ENCODE assay signal across 12 mouse cellular contexts in genomic region chr16:20818711-20819189, GRCm38 (mm10).
DNase-seq lines count a peak whose midpoint lies in the region; ATAC-seq and TF ChIP-seq lines count a peak whose summit lies in the region.
"Had no signal": no experiment of that assay in that cellular context is flagged by ENCODE, and none has a peak within 500 bp of the region (broad histone marks: within the 10 kb centered on the region; RNA-seq: fewer than 3 reads in every experiment).

No protein-coding gene starts in this region.

- 33% methylated on average over 5 of the region's 5 CpGs for WGBS in heart, adult 2 months
- 18% methylated on average over 5 of the region's 5 CpGs for WGBS in kidney, postnatal 0 days
- WGBS in hindbrain, embryonic 16.5 days, result 32% methylated on average over 5 of the region's 5 CpGs

- H3K27ac ChIP-seq in heart, adult 2 months, result no peak overlapping the region
- H3K27ac ChIP-seq in kidney, postnatal 0 days, result no peak overlapping the region
- H3K27ac ChIP-seq in hindbrain, embryonic 16.5 days (ENCODE audit: low read depth, low read length), result no peak overlapping the region

- no peaks in the 10 kb centered on the region for H3K27me3 ChIP-seq in heart, adult 2 months (ENCODE audit: control insufficient read depth, insufficient read depth, low read length)
- no peaks in the 10 kb centered on the region for H3K27me3 ChIP-seq in kidney, postnatal 0 days (ENCODE audit: insufficient read depth, low read length)
- no peaks in the 10 kb centered on the region for H3K27me3 ChIP-seq in hindbrain, embryonic 16.5 days (replicated peaks; ENCODE audit: control insufficient read depth, insufficient read depth, low read length)

- peak overlapping the region; percentile 32; the same call in 1 of the 2 replicates for H3K4me2 ChIP-seq in kidney, postnatal 0 days (ENCODE audit: low read length)
- H3K4me2 ChIP-seq in hindbrain, embryonic 16.5 days (ENCODE audit: low read length), result no peak overlapping the region

- H3K4me1 ChIP-seq in heart, adult 2 months (ENCODE audit: control insufficient read depth, insufficient read depth, low read length), result no peaks in the 10 kb centered on the region
- H3K4me1 ChIP-seq in kidney, postnatal 0 days (replicated peaks; ENCODE audit: insufficient read depth, low read length), result no peaks in the 10 kb centered on the region
- no peaks in the 10 kb centered on the region for H3K4me1 ChIP-seq in hindbrain, embryonic 16.5 days (ENCODE audit: control insufficient read depth, insufficient read depth, low read depth, low read length)

- H3K4me3 ChIP-seq in heart, adult 2 months, result no peak overlapping the region
- H3K4me3 ChIP-seq in kidney, postnatal 0 days (replicated peaks; ENCODE audit: low read depth, low read length), result no peak overlapping the region
- H3K4me3 ChIP-seq in hindbrain, embryonic 16.5 days (ENCODE audit: low read length), result no peak overlapping the region

- no peaks in the 10 kb centered on the region for H3K36me3 ChIP-seq in heart, adult 2 months (ENCODE audit: control insufficient read depth, insufficient read depth, low read length)
- no peaks in the 10 kb centered on the region for H3K36me3 ChIP-seq in kidney, postnatal 0 days (ENCODE audit: insufficient read depth, low read length)
- no peaks in the 10 kb centered on the region for H3K36me3 ChIP-seq in hindbrain, embryonic 16.5 days (ENCODE audit: control insufficient read depth, insufficient read depth, low read length)

- intact Hi-C loops in heart, adult 2 months (cut with DNase I), result no loop called here
- intact Hi-C loops in left cerebral cortex, postnatal 25 days (cut with DNase I), result no loop called here

- no peak for TF ChIP-seq POLR2A in heart, adult 2 months (IDR thresholded peaks at IDR 0.05; ENCODE audit: insufficient read depth, low read depth, low read length)

- TF ChIP-seq EP300 in heart, adult 2 months (IDR thresholded peaks at IDR 0.05; ENCODE audit: insufficient read depth, low read depth, low read length), result no peak

- peak; percentile 39 for DNase-seq in heart, adult 11 months
- DNase-seq in heart, adult 2 months, result no peak
- DNase-seq in kidney, postnatal 0 days (ENCODE audit: low spot score), result peak; percentile 65
- no peak for DNase-seq in kidney, postnatal 25 days
- DNase-seq in MN1 (ENCODE audit: low spot score), result peak; percentile 22
- no peak for DNase-seq in left cerebral cortex, postnatal 25 days (ENCODE audit: low spot score in 2 of 2)
- DNase-seq: B cell, adult 2 months; cerebellum, postnatal 14 days; lung, adult 2 months; retina, postnatal 1 day had no signal

- TF ChIP-seq CTCF in heart, adult 2 months (IDR thresholded peaks at IDR 0.05), result no peak
- TF ChIP-seq CTCF in kidney, postnatal 0 days (IDR thresholded peaks at IDR 0.05; ENCODE audit: low read depth), result peak; percentile 25; the same call in 1 of the 2 replicates

- peak; percentile 82 for ATAC-seq in kidney, postnatal 0 days (replicated peaks; ENCODE audit: low FRiP score, low read depth)
- peak; percentile 40; the same call in 1 of the 2 replicates for ATAC-seq in hindbrain, embryonic 16.5 days
- ATAC-seq in megakaryocyte-erythroid progenitor cell, adult 5-6 weeks (replicated peaks; ENCODE audit: low FRiP score, low TSS enrichment, poor library complexity, severe bottlenecking), result no peak

- H3K9me3 ChIP-seq in kidney, postnatal 0 days (replicated peaks; ENCODE audit: low read length), result no peaks in the 10 kb centered on the region
- H3K9me3 ChIP-seq in hindbrain, embryonic 16.5 days (ENCODE audit: control insufficient read depth, low read length), result no peaks in the 10 kb centered on the region

- no peak overlapping the region for H3K9ac ChIP-seq in heart, adult 2 months (ENCODE audit: low read depth, low read length)
- H3K9ac ChIP-seq in kidney, postnatal 0 days (ENCODE audit: low read depth, low read length), result no peak overlapping the region
- no peak overlapping the region for H3K9ac ChIP-seq in hindbrain, embryonic 16.5 days (ENCODE audit: low read depth, low read length)

- H3K79me2 ChIP-seq in heart, adult 2 months (replicated peaks; ENCODE audit: control insufficient read depth, insufficient read depth, low read length), result no peaks in the 10 kb centered on the region

Comparison
In these comparisons a context has a peak if more than half of its experiments do, and no peak if none do; other contexts are left out.
1. DNase-seq: peak in heart, adult 11 months (single experiment), kidney, postnatal 0 days (single experiment) and MN1 (single experiment); none in heart, adult 2 months (0 of 2), kidney, postnatal 25 days (0 of 2) and left cerebral cortex, postnatal 25 days (0 of 2).